Mouse (Mus musculus) megakaryocyte, adult 5-6 weeks (primary cell): Measurements from ENCODE around the gene Ulk4. TPM values are rescaled to one million over a fixed set of nuclear protein-coding genes. Genes with fewer than 3 reads are reported as not detected.

Source experiments
- ATAC-seq: 2 replicates; pipeline ENCODE4 v1.8.0; 2016; ENCODE audit warnings: mild to moderate bottlenecking, inconsistent platforms; ENCODE audit not compliant: poor library complexity, severe bottlenecking
- total RNA-seq, 2 experiments: library from RNA; stranded (forward) in 1 of 2; stranded (reverse) in 1 of 2; fragments of 153-499, 151-499 nt in 1 of 2; fragments of 221-1000, 200-1000 nt in 1 of 2; gene quantifications; 2 replicates each; pipeline versions ENCODE4 v1.2.3 to v1.2.4; 2015 to 2017

Ulk4 gene
- total RNA-seq, 2 experiments from 2014 or later: 0.20 to 1.0 TPM

- no peak for ATAC-seq
Observed at GRCm38 (mm10) chr9:120986994-120987393, 290.0 kb downstream of the Ulk4 start.

DNA sequence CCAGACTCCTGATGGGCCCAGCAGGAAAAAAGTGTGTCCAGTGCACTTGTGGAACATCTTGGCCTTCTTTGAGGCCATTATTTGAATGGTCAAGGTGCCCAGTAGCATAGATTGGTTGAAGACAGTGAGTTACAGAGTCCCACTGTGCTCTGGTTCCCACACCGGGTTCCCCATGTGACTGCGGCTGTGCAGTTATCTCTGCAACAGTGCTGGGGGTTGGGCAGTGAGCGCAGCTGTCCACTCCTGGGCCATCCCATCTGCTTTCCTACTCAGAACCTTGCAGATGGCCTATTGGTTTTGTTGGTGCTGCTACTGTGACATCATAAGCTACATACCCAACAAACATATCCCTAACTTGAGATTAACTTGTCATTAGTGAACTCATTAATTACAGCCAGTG lies 290.7 kb downstream of the Ulk4 start:
- no peak for ATAC-seq

GRCm38 (mm10) chr9:120985524-120985923 lies 291.5 kb downstream of the Ulk4 start:
- no peak for ATAC-seq

- no peak for ATAC-seq
Observed at GRCm38 (mm10) chr9:120985009-120985408, 292.0 kb downstream of the Ulk4 start.

DNA sequence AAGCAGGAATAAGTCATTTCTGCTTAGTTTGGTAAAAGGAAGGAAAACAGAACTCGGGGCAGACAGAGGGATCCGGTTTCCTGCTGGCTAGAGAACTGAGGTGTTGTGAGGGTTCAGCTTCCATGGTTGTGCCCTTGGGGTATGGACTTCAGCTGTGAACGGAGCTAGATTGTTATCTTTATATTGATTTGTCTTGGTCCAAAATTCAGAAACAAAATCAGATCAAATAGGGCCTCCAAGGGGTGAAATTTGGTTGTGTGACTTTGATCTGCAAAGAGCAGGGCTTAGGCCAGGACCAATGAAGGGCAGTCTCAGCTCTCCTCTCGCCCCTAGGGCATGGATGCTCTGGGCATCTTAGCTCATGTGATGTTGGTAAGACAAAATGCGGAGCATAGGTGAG lies 292.5 kb downstream of the Ulk4 start:
- ATAC-seq: no peak

- no peak for ATAC-seq
Observed at GRCm38 (mm10) chr9:120983849-120984248, 293.1 kb downstream of the Ulk4 start.

- no peak for ATAC-seq
Observed at GRCm38 (mm10) chr9:120981777-120982176, 295.2 kb downstream of the Ulk4 start.

DNA sequence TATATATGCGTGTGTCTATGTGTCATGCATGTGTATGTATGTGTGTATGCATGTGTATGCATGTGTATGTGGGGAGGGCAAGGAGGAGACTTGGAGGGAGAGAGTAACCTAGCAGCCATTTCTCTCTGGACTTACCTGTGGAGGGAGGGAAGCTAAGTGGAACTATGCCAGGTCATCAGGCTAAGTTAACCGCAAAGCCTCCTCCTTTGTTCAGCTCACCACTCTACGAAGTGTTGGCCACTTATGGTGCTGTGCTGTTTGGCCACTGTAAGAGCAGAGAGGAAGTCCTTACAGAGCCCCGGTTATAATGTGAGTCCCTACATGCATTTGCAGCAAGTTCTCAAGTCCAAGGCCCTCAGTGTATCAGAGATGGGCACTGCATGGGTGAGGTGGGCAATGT lies 300.1 kb downstream of the Ulk4 start:
- no peak for ATAC-seq

DNA sequence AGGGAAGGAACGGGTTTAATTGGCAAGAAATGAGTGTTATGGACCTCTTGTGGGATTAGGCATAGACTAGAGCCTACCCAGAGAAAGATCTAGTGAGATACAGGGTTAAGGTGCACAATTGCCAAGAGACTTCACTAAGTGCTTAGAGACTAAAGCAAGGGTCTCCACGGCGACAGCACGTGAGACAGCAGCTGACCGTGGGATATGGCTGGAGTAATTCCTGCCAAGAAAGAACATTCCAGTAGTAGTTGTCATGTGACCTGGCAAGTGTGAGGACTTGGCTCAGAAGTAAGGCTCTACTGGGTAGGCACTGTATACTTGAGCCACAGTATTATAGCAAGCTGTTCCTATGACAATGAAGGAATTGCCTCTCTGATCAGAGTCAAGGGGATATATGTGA lies 300.8 kb downstream of the Ulk4 start:
- ATAC-seq: no peak

DNA sequence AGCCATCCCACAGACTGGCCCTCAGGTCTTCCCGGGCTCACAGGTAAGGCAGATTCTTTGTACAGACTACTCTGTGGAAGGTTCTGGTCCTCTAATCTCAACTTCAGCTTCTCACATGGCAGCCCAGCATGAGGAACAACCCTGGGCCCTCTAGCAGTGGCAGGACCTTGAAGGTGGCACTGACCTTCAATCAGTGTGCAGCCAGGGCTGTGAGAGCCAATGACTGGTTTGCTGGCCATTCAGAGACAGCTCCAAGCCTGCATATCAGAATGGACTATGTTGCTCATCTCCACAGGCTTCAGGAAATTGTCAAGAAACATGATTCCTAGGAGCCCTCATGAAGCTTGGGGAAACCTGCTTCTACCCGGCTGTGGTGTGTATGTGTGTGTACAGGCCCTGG lies 302.8 kb downstream of the Ulk4 start:
- no peak for ATAC-seq

GRCm38 (mm10) chr9:120973026-120973515 lies 303.9 kb downstream of the Ulk4 start:
- no peak for ATAC-seq

DNA sequence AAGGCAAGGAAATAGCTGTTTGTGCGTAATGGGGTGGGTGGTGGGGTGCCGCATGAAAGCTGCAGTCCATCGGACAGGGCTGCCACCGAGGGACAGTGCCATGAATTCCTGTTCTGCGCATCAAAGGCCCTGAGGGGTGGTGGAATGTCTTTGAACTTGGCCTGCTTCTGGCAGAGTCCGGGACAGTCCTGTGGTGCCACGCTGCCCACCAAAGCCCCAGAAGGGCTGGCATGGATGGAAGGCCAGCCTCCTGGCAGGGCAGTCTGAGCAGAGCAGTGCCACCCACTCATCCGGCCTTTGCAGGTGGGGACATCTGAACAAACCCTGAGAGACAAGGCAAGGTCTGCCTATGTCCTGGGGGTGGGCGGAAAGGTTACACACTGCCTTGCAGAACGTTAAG lies 312.0 kb downstream of the Ulk4 start:
- ATAC-seq: no peak

GRCm38 (mm10) chr9:120964224-120964623 lies 312.8 kb downstream of the Ulk4 start:
- no peak for ATAC-seq

GRCm38 (mm10) chr9:120963720-120964119 lies 313.3 kb downstream of the Ulk4 start:
- ATAC-seq: no peak

DNA sequence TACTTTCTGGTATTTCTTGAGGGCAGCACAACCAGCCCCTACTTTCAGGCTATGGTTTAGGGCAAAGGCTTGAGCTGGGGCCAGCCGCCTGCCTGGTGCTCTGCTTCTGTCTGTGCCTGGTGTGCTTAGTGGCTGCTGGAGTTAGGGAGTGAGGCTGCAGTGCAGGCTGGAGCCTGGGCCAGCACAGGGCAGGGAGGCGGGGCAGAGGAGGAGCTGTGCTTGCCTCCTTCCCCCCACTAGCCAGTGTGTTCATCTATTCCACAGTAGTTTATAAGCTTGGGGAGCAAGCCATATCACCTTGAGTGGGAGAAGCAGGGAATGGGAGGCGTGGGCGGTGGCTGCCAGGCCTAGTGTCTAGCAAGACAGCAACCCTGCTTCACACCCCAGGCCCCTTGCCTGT lies 313.9 kb downstream of the Ulk4 start:
- no peak for ATAC-seq

DNA sequence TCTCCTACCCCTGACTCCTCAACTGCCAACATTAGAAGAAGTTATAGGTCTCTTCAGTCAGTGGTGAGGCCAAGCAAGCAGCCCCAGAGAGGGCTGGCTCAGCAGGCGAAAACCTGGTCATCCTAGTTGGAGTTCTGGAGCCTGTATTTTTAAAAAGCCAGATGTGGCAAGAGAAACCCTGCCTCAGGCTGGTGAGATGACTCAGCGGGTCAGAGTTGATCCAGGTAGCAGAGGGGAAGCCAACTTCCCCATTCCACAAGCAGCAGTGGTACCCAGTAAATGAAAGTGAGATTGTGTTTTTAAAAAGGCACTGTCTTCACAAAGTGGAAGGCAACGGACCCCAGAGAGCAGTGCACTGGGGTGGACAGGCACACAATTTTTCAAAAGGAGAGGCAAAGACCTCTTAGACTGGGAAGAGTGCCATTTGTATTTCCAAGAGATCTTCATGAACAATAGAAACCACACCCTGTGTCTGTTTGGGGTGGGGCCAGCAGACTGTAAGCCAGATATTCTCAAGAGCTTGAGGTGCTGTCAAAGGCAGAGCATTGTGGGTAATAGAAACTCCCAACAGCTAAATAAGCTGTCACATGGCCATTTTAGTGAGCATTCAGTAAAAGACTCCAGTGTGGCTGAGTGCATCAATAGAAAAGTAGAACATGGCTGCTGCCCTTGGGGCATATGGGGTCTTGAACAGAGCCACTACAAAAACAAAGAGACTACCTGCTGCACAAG lies 314.9 kb downstream of the Ulk4 start:
- ATAC-seq: peak; percentile 66

DNA sequence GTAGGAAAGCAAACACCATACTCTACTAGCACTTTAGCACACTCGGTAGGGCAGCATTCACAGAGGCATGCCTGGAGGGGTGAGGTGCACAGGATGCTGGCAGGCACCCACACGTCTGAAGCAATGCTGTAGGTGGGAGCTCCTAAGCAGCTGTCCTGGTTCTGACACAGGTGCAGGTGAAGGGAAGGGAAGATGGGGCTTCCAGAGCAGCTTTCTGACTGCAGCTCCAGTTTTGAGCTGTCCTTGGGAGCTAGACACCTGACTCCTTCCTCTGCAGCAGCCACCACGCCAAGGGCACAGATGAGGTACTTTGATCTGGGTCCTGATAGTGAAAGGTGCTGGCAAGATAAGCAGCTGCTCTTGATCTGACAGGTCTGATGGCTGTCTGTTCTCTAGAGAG lies 315.5 kb downstream of the Ulk4 start:
- no peak for ATAC-seq

GRCm38 (mm10) chr9:120960611-120961010 lies 316.4 kb downstream of the Ulk4 start:
- ATAC-seq: no peak

DNA sequence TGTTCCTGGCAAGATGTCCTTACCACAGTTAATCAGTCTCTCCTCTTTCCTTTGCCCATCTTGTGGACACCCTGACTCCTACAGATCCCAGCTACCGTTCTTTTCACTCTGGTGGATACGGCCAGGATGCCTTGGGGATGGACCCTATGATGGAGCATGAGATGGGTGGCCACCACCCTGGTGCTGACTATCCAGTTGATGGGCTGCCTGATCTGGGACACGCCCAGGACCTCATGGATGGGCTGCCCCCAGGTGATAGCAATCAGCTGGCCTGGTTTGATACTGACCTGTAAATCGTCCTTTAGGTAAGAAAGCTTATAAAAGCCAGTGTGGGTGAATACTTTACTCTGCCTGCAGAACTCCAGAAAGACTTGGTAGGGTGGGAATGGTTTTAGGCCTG lies 317.8 kb downstream of the Ulk4 start:
- ATAC-seq: no peak

GRCm38 (mm10) chr9:120958560-120958959 lies 318.4 kb downstream of the Ulk4 start:
- ATAC-seq: no peak

DNA sequence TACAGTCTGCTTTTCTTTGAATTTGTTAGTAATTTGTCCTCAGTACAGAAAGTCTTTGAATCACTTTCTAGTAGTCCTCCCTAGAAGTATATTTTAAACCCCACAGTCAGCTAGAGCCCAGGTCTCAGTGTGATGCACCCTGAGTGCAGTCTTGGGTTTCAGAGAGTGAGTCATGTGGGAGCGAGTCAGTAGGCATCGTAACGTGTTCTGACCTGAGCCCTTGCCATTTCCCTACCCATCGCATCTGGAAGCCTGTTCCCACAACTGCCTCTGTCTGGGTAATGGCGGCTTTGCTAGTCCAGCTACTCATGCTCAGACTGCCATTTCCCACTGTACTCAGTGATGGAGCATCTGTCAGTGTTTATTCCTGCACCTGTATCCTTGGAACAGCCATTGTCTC lies 318.9 kb downstream of the Ulk4 start:
- ATAC-seq: no peak

- ATAC-seq: no peak
Observed at GRCm38 (mm10) chr9:120951947-120952346, 325.1 kb downstream of the Ulk4 start.

DNA sequence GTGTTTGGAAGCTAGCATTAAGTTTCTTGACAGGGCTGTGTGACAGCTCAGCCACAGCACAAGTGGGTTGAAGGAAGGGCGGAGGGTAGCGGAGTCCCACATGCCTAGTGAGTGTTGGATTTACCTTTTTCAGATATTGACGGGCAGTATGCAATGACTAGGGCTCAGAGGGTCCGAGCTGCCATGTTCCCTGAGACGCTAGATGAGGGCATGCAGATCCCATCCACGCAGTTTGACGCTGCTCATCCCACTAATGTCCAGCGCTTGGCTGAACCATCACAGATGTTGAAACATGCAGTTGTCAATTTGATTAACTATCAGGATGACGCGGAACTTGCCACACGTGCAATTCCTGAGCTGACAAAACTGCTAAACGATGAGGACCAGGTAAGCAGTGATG lies 326.2 kb downstream of the Ulk4 start:
- ATAC-seq: no peak
